Mouse (Mus musculus) frontal cortex, postnatal 14 days (tissue): ENCODE measurements around the gene Wwox.

Experiments
- DNase-seq, 2 experiments: peaks; one replicate each; pipeline ENCODE4 v3.0.0; 2022; ENCODE audit warnings: low spot score in 2 of 2

Wwox gene

GRCm38 (mm10) chr8:114964206-114964605 is 524.8 kb downstream of the Wwox start:
- no peak for DNase-seq

- no peak for DNase-seq
Observed at GRCm38 (mm10) chr8:114968842-114969241, 529.4 kb downstream of the Wwox start.

- DNase-seq: peak; percentile 26 to 68
Observed at GRCm38 (mm10) chr8:114971378-114971777, 531.9 kb downstream of the Wwox start.

GRCm38 (mm10) chr8:114973002-114973461 is 533.6 kb downstream of the Wwox start:
- peak in 1 of 2 experiments; percentile 5 for DNase-seq

GRCm38 (mm10) chr8:114974336-114974950 is 535.0 kb downstream of the Wwox start:
- no peak for DNase-seq

- no peak for DNase-seq
Observed at GRCm38 (mm10) chr8:114977746-114978145, 538.3 kb downstream of the Wwox start.

- no peak for DNase-seq
Observed at GRCm38 (mm10) chr8:114978206-114978960, 538.9 kb downstream of the Wwox start.

- no peak for DNase-seq
Observed at GRCm38 (mm10) chr8:114979671-114980070, 540.2 kb downstream of the Wwox start.

GRCm38 (mm10) chr8:114982762-114983161 is 543.3 kb downstream of the Wwox start:
- DNase-seq: no peak

- no peak for DNase-seq
Observed at GRCm38 (mm10) chr8:114984500-114984899, 545.0 kb downstream of the Wwox start.

GRCm38 (mm10) chr8:114985996-114986395 is 546.5 kb downstream of the Wwox start:
- DNase-seq: no peak

- DNase-seq: no peak
Observed at GRCm38 (mm10) chr8:114986971-114987370, 547.5 kb downstream of the Wwox start.

- no peak for DNase-seq
Observed at GRCm38 (mm10) chr8:114990865-114991613, 551.6 kb downstream of the Wwox start.

- DNase-seq: no peak
Observed at GRCm38 (mm10) chr8:115000736-115001135, 561.3 kb downstream of the Wwox start.

- DNase-seq: no peak
Observed at GRCm38 (mm10) chr8:115005021-115005420, 565.6 kb downstream of the Wwox start.

GRCm38 (mm10) chr8:115006561-115006960 is 567.1 kb downstream of the Wwox start:
- DNase-seq: no peak

- no peak for DNase-seq
Observed at GRCm38 (mm10) chr8:115007280-115007679, 567.8 kb downstream of the Wwox start.

- DNase-seq: no peak
Observed at GRCm38 (mm10) chr8:115008624-115009620, 569.5 kb downstream of the Wwox start.

GRCm38 (mm10) chr8:115009897-115010768 is 570.7 kb downstream of the Wwox start:
- DNase-seq: no peak

GRCm38 (mm10) chr8:115010769-115011073 is 571.3 kb downstream of the Wwox start:
- DNase-seq: no peak
